Comparison of ENCODE assay signal across 21 mouse cellular contexts in genomic region chr5:44261172-44261571, GRCm38 (mm10).
"Had no signal": no experiment of that assay in that cellular context is flagged by ENCODE, and none has a peak within 500 bp of the region (broad histone marks: within the 10 kb centered on the region; RNA-seq: fewer than 3 reads in every experiment).

No protein-coding gene starts in this region.

- H3K4me3 ChIP-seq: lung, embryonic 15.5 days; megakaryocyte, embryonic 14.5 days; midbrain, embryonic 12.5 days; myocyte; neural tube, embryonic 13.5 days; neural tube, embryonic 15.5 days had no signal

- H3K27ac ChIP-seq: lung, embryonic 15.5 days; macrophage; midbrain, embryonic 12.5 days; neural tube, embryonic 13.5 days; neural tube, embryonic 15.5 days had no signal

- ATAC-seq: lung, postnatal 0 days; midbrain, embryonic 16.5 days had no signal

- H3K4me2 ChIP-seq: lung, embryonic 15.5 days; midbrain, embryonic 12.5 days; neural tube, embryonic 13.5 days; neural tube, embryonic 15.5 days had no signal

- DNase-seq: lung, adult 2 months; lung, postnatal 14 days; lung, postnatal 36 days; midbrain, embryonic 14.5 days; retina, postnatal 1 day; right cerebral cortex, adult 18-20 months; right cerebral cortex, postnatal 25 days; right cerebral cortex, postnatal 4 days; spleen, adult 18-20 months; thymus, adult 18-20 months; thymus, postnatal 14 days; thymus, postnatal 36 days had no signal

- H3K36me3 ChIP-seq: lung, embryonic 15.5 days; midbrain, embryonic 12.5 days; neural tube, embryonic 13.5 days; neural tube, embryonic 15.5 days had no signal

- H3K27me3 ChIP-seq: lung, embryonic 15.5 days; midbrain, embryonic 12.5 days; neural tube, embryonic 13.5 days; neural tube, embryonic 15.5 days had no signal

- H3K9me3 ChIP-seq: lung, embryonic 15.5 days; megakaryocyte, embryonic 14.5 days; midbrain, embryonic 12.5 days; neural tube, embryonic 13.5 days; neural tube, embryonic 15.5 days had no signal

- H3K4me1 ChIP-seq: lung, embryonic 15.5 days; megakaryocyte, embryonic 14.5 days; midbrain, embryonic 12.5 days; neural tube, embryonic 13.5 days; neural tube, embryonic 15.5 days had no signal

- H3K9ac ChIP-seq: lung, embryonic 15.5 days; midbrain, embryonic 12.5 days; neural tube, embryonic 13.5 days; neural tube, embryonic 15.5 days had no signal
